Mouse (Mus musculus): ENCODE data around the gene E2f1. TPM values are rescaled to one million over a fixed set of nuclear protein-coding genes. Genes with fewer than 3 reads are reported as not detected.

E2f1 gene
- total and polyA plus RNA-seq, 2 experiments from 2014 or later = 6.1 to 11.0 TPM

GRCm38 (mm10) chr2:154589051-154589450, 19.4 kb upstream of the E2f1 start:
- Histone ChIP-seq H3K4me3 (ENCODE audit: low read depth, low read length) (no peak overlapping the region), H3K27me3 (ENCODE audit: control insufficient read depth, insufficient read depth, low read length) (no peaks in the 10 kb centered on the region), H3K4me2 (ENCODE audit: low read depth, low read length) (no peak overlapping the region), H3K4me1 (ENCODE audit: control insufficient read depth, insufficient read depth) (peaks cover 12% of the 10 kb centered on the region), H3K9me3 (replicated peaks; ENCODE audit: control insufficient read depth, low read length) (no peaks in the 10 kb centered on the region), H3K36me3 (replicated peaks; ENCODE audit: control insufficient read depth, insufficient read depth, low read length) (peaks cover 13% of the 10 kb centered on the region; the same call in 1 of the 2 replicates), H3K9ac (replicated peaks; ENCODE audit: low read depth, low read length) (no peak overlapping the region), H3K27ac (ENCODE audit: low read depth) (no peak overlapping the region)
- DNase-seq (ENCODE audit: low spot score) (no peak), ATAC-seq (ENCODE audit: insufficient read depth, low read depth) (no peak)
- no peak for TF ChIP-seq CTCF (IDR thresholded peaks at IDR 0.05; ENCODE audit: low read depth)
- no peak for TF ChIP-seq EP300 (IDR thresholded peaks at IDR 0.05; ENCODE audit: low read depth)
- 69% methylated on average over 4 of the region's 4 CpGs for WGBS

- Histone ChIP-seq H3K36me3 (replicated peaks; ENCODE audit: control insufficient read depth, insufficient read depth, low read length) (peaks cover 10% of the 10 kb centered on the region; the same call in 1 of the 2 replicates), H3K27me3 (ENCODE audit: control insufficient read depth, insufficient read depth, low read length) (no peaks in the 10 kb centered on the region), H3K9me3 (replicated peaks; ENCODE audit: control insufficient read depth, low read length) (no peaks in the 10 kb centered on the region), H3K27ac (ENCODE audit: low read depth) (no peak overlapping the region), H3K4me2 (ENCODE audit: low read depth, low read length) (no peak overlapping the region), H3K9ac (replicated peaks; ENCODE audit: low read depth, low read length) (no peak overlapping the region), H3K4me1 (ENCODE audit: control insufficient read depth, insufficient read depth) (peaks cover 18% of the 10 kb centered on the region), H3K4me3 (ENCODE audit: low read depth, low read length) (no peak overlapping the region)
- ATAC-seq (ENCODE audit: insufficient read depth, low read depth) = no peak
- no peak for DNase-seq (ENCODE audit: low spot score)
- TF ChIP-seq EP300 (IDR thresholded peaks at IDR 0.05; ENCODE audit: low read depth) (no peak), CTCF (IDR thresholded peaks at IDR 0.05; ENCODE audit: low read depth) (peak; percentile 48)
- 69% methylated on average over 5 of the region's 5 CpGs for WGBS
Measured at GRCm38 (mm10) chr2:154586405-154586804, 16.7 kb upstream of the E2f1 start.

DNA sequence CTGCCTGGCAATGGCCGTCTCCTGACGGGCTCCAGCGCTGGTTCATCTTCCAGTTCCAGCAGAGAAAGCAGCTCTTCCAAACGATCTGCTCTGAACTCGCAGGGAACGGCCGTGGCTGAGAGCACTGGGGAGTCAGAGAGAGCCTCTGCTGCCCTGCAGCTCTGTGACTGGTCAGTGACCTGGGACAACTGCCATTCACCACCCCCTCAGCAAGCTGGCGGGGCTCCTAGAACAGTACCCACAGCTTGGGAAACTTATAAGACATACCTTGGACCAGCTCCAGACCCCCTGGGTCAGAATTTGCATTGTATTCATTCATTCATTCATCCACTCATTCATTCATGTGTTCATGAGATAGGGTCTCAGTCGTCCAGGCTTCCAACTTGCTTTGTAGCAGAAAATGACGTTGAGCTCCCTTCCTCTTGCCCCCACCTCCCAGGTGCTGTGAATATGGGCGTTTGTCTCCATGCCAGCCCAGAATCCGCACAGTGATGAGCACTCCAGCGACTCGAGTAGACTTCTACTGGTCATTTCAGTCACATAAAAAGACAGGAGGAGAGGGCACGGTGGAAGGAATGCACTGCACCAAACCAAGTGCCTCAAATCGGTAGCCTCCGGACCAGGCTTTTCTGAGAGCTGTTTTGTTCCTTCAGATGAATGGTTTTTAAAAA, 15.4 kb upstream of the E2f1 start:
- DNase-seq (ENCODE audit: low spot score) (no peak), ATAC-seq (ENCODE audit: insufficient read depth, low read depth) (no peak)
- WGBS = 51% methylated on average over 17 of the region's 17 CpGs
- TF ChIP-seq CTCF (IDR thresholded peaks at IDR 0.05; ENCODE audit: low read depth) (no peak), EP300 (IDR thresholded peaks at IDR 0.05; ENCODE audit: low read depth) (no peak)
- H3K9ac ChIP-seq (replicated peaks; ENCODE audit: low read depth, low read length) = 0 out of 2 replicates have a peak overlapping the region, but pooled peaks have one; percentile 10
- no peaks in the 10 kb centered on the region for H3K9me3 ChIP-seq (replicated peaks; ENCODE audit: control insufficient read depth, low read length)
- H3K36me3 ChIP-seq (replicated peaks; ENCODE audit: control insufficient read depth, insufficient read depth, low read length) = peaks cover 10% of the 10 kb centered on the region; the same call in 1 of the 2 replicates
- no peak overlapping the region for H3K27ac ChIP-seq (ENCODE audit: low read depth)
- H3K4me3 ChIP-seq (ENCODE audit: low read depth, low read length) = no peak overlapping the region
- H3K27me3 ChIP-seq (ENCODE audit: control insufficient read depth, insufficient read depth, low read length) = no peaks in the 10 kb centered on the region
- peaks cover 22% of the 10 kb centered on the region for H3K4me1 ChIP-seq (ENCODE audit: control insufficient read depth, insufficient read depth)
- H3K4me2 ChIP-seq (ENCODE audit: low read depth, low read length) = no peak overlapping the region

DNA sequence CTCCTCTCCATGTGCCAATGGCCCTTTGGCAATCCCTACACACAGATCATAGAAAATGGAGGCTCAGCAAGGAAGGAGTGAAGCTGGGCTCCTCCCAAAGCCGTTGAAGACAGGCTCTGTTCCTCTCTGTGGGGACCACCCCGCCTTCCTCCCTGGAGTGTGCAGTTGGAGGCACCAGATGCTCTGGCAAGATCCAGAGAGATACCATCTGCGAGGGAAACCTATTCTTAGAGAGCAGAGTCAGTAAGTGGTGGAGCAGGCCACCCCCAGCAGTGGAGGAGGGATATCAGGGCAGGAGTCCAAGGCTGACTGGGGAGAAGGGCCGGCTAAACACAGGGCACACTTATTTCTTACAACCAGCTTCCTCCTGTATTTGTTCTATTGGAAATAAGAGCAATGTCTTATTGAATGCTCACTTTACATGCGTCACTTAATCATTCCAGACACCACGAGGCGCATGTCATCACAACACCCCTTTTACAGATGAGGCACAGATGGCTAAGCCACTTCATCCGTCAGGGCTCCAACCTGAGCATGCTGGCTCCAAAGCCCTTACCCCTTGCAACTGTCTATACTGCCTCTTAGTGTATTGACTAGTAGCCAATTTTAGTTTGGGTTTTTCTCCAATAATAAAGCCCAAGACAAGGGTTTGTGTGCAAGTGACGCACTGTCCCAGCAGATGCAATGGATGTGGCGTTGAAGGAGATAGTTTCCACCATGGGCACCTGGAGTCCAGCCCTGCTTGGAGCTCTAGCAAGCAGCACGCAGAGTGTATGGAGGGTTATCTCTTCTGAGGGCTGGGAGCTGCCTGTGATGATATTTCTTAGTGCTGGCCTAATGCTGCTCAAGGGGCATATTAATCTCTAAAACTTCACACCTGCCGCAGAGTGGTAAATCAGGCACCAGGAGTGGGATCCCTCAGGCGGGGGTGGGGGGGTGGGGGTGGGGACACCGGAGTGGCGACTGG, 14.5 kb upstream of the E2f1 start:
- no peak overlapping the region for H3K9ac ChIP-seq (replicated peaks; ENCODE audit: low read depth, low read length)
- peaks cover 22% of the 10 kb centered on the region for H3K4me1 ChIP-seq (ENCODE audit: control insufficient read depth, insufficient read depth)
- DNase-seq (ENCODE audit: low spot score) = no peak
- WGBS = 39% methylated on average over 15 of the region's 15 CpGs
- no peaks in the 10 kb centered on the region for H3K27me3 ChIP-seq (ENCODE audit: control insufficient read depth, insufficient read depth, low read length)
- H3K4me2 ChIP-seq (ENCODE audit: low read depth, low read length) = no peak overlapping the region
- ATAC-seq (ENCODE audit: insufficient read depth, low read depth) = no peak
- H3K27ac ChIP-seq (ENCODE audit: low read depth) = no peak overlapping the region
- TF ChIP-seq EP300 (IDR thresholded peaks at IDR 0.05; ENCODE audit: low read depth) = no peak
- TF ChIP-seq CTCF (IDR thresholded peaks at IDR 0.05; ENCODE audit: low read depth) = no peak
- no peak overlapping the region for H3K4me3 ChIP-seq (ENCODE audit: low read depth, low read length)
- H3K36me3 ChIP-seq (replicated peaks; ENCODE audit: control insufficient read depth, insufficient read depth, low read length) = peaks cover 10% of the 10 kb centered on the region; the same call in 1 of the 2 replicates
- no peaks in the 10 kb centered on the region for H3K9me3 ChIP-seq (replicated peaks; ENCODE audit: control insufficient read depth, low read length)

GRCm38 (mm10) chr2:154581421-154581820, 11.7 kb upstream of the E2f1 start:
- no peaks in the 10 kb centered on the region for H3K27me3 ChIP-seq (ENCODE audit: control insufficient read depth, insufficient read depth, low read length)
- H3K36me3 ChIP-seq (replicated peaks; ENCODE audit: control insufficient read depth, insufficient read depth, low read length) = no peaks in the 10 kb centered on the region
- ATAC-seq (ENCODE audit: insufficient read depth, low read depth) (no peak), DNase-seq (ENCODE audit: low spot score) (no peak)
- TF ChIP-seq CTCF (IDR thresholded peaks at IDR 0.05; ENCODE audit: low read depth) (no peak), EP300 (IDR thresholded peaks at IDR 0.05; ENCODE audit: low read depth) (no peak)
- no peak overlapping the region for H3K4me2 ChIP-seq (ENCODE audit: low read depth, low read length)
- H3K27ac ChIP-seq (ENCODE audit: low read depth) = no peak overlapping the region
- WGBS = 82% methylated on average over 1 of the region's 1 CpGs
- H3K9ac ChIP-seq (replicated peaks; ENCODE audit: low read depth, low read length) = no peak overlapping the region
- peaks cover 20% of the 10 kb centered on the region; the same call in 1 of the 2 replicates for H3K4me1 ChIP-seq (ENCODE audit: control insufficient read depth, insufficient read depth)
- H3K4me3 ChIP-seq (ENCODE audit: low read depth, low read length) = no peak overlapping the region
- no peaks in the 10 kb centered on the region for H3K9me3 ChIP-seq (replicated peaks; ENCODE audit: control insufficient read depth, low read length)

Data from heart, postnatal 0 days (tissue).